Mouse (Mus musculus) midbrain, embryonic 10.5 days (tissue): ENCODE data around the gene Sgpp1. TPM values are rescaled to one million over a fixed set of nuclear protein-coding genes. Genes with fewer than 3 reads are reported as not detected.
A peak's percentile ranks its signal among the peaks of the same experiment; 100 is the strongest.
"Not testable (repeated sequence)": the region's sequence is repeated elsewhere in the genome, so short reads cannot be mapped to it uniquely, and the experiment has no call there.

Experiments
- DNase-seq: peaks from one replicate; pipeline ENCODE4 v3.0.0-alpha.2; 2017; ENCODE audit warnings: low spot score
- H3K27ac ChIP-seq: fragments of 300-500 bp; sonication (generic); replicated peaks from 2 replicates; pipeline ENCODE4 v1.5.1; 2016; ENCODE audit warnings: mild to moderate bottlenecking
- H3K27me3 ChIP-seq: fragments of 300-500 bp; sonication (generic); 2 replicates; pipeline ENCODE4 v1.6.1; 2016; ENCODE audit warnings: low read depth, mild to moderate bottlenecking; ENCODE audit not compliant: poor library complexity, severe bottlenecking
- H3K36me3 ChIP-seq: fragments of 300-500 bp; sonication (generic); 2 replicates; pipeline ENCODE4 v1.6.1; 2016; ENCODE audit warnings: mild to moderate bottlenecking, moderate library complexity
- H3K4me1 ChIP-seq: fragments of 300-500 bp; sonication (generic); 2 replicates; pipeline ENCODE4 v1.6.1; 2016
- H3K4me3 ChIP-seq: fragments of 300-500 bp; sonication (generic); 2 replicates; pipeline ENCODE4 v1.5.1; 2016; ENCODE audit warnings: mild to moderate bottlenecking, moderate library complexity
- H3K9me3 ChIP-seq: fragments of 300-500 bp; sonication (generic); replicated peaks from 2 replicates; pipeline ENCODE4 v1.6.1; 2016; ENCODE audit warnings: mild to moderate bottlenecking
- WGBS: fragments of 180-500 bp; shearing (Covaris S2); methylation state at CpG from one replicate; pipeline ENCODE4 v1.1.7; 2016; 5-methylcytosine and 5-hydroxymethylcytosine counted together
- polyA plus RNA-seq: library from polyadenylated mRNA; unstranded; fragments of >200 nt; fragmentation: Nextera tagmentation; extraction: Ambion mirVana; gene quantifications from 2 replicates; pipeline ENCODE4 v1.2.1, GENCODE M21; 2016

Sgpp1 gene
- polyA plus RNA-seq, 1 experiment from 2014 or later = 5.5 TPM

GRCm38 (mm10) chr12:75702739-75703122, 32.8 kb downstream of the Sgpp1 start:
- H3K27ac ChIP-seq = no peak overlapping the region
- H3K36me3 ChIP-seq = no peaks in the 10 kb centered on the region
- H3K27me3 ChIP-seq = no peaks in the 10 kb centered on the region
- 0 out of 2 replicates have a peak, but pooled peaks cover 3% of the 10 kb centered on the region for H3K9me3 ChIP-seq
- H3K4me1 ChIP-seq = peaks cover 13% of the 10 kb centered on the region
- 92% methylated on average over 3 of the region's 3 CpGs for WGBS
- no peak for DNase-seq
- no peak overlapping the region for H3K4me3 ChIP-seq

- no peaks in the 10 kb centered on the region for H3K36me3 ChIP-seq
- peak overlapping the region; percentile 21; the same call in 1 of the 2 replicates for H3K4me3 ChIP-seq
- H3K27me3 ChIP-seq = no peaks in the 10 kb centered on the region
- no peak for DNase-seq
- peaks cover 13% of the 10 kb centered on the region for H3K4me1 ChIP-seq
- 75% methylated on average over 14 of the region's 14 CpGs for WGBS
- H3K27ac ChIP-seq = peak overlapping the region; percentile 65
- 0 out of 2 replicates have a peak, but pooled peaks cover 3% of the 10 kb centered on the region for H3K9me3 ChIP-seq
These were observed 33.3 kb downstream of the Sgpp1 start for GRCm38 (mm10) chr12:75702084-75702738.

- H3K36me3 ChIP-seq = no peaks in the 10 kb centered on the region
- H3K27ac ChIP-seq = peak overlapping the region; percentile 65
- no peaks in the 10 kb centered on the region for H3K27me3 ChIP-seq
- 0 out of 2 replicates have a peak, but pooled peaks cover 3% of the 10 kb centered on the region for H3K9me3 ChIP-seq
- peaks cover 13% of the 10 kb centered on the region for H3K4me1 ChIP-seq
- H3K4me3 ChIP-seq = peak overlapping the region; percentile 21
- peak; percentile 39 for DNase-seq
- WGBS = 44% methylated on average over 21 of the region's 21 CpGs
These were observed 34.1 kb downstream of the Sgpp1 start for GRCm38 (mm10) chr12:75701173-75702083.

- Histone ChIP-seq H3K36me3 (no peaks in the 10 kb centered on the region), H3K4me1 (peaks cover 13% of the 10 kb centered on the region), H3K4me3 (no peak overlapping the region), H3K27ac (no peak overlapping the region), H3K27me3 (no peaks in the 10 kb centered on the region), H3K9me3 (0 out of 2 replicates have a peak, but pooled peaks cover 3% of the 10 kb centered on the region)
- WGBS = 90% methylated on average over 3 of the region's 3 CpGs
- DNase-seq = no peak
These were observed 36.8 kb downstream of the Sgpp1 start for GRCm38 (mm10) chr12:75698692-75699091.

- not testable (repeated sequence) for H3K4me1 ChIP-seq, H3K4me3 ChIP-seq, H3K9me3 ChIP-seq, H3K27me3 ChIP-seq, DNase-seq, H3K36me3 ChIP-seq, H3K27ac ChIP-seq
- WGBS = 100% methylated on average over 1 of the region's 1 CpGs
These were observed 39.7 kb downstream of the Sgpp1 start for GRCm38 (mm10) chr12:75695845-75696244.

GRCm38 (mm10) chr12:75689003-75689402, 46.5 kb downstream of the Sgpp1 start:
- Histone ChIP-seq H3K9me3 (no peaks in the 10 kb centered on the region; the same call in 1 of the 2 replicates), H3K27me3 (no peaks in the 10 kb centered on the region), H3K36me3 (no peaks in the 10 kb centered on the region), H3K27ac (no peak overlapping the region), H3K4me1 (no peaks in the 10 kb centered on the region), H3K4me3 (no peak overlapping the region)
- 85% methylated on average over 2 of the region's 2 CpGs for WGBS
- no peak for DNase-seq

GRCm38 (mm10) chr12:75687314-75687713, 48.2 kb downstream of the Sgpp1 start:
- Histone ChIP-seq H3K9me3 (no peaks in the 10 kb centered on the region; the same call in 1 of the 2 replicates), H3K36me3 (no peaks in the 10 kb centered on the region), H3K4me1 (no peaks in the 10 kb centered on the region), H3K4me3 (no peak overlapping the region), H3K27me3 (no peaks in the 10 kb centered on the region), H3K27ac (no peak overlapping the region)
- WGBS = 82% methylated on average over 4 of the region's 4 CpGs
- DNase-seq = no peak

- WGBS = 92% methylated on average over 4 of the region's 4 CpGs
- DNase-seq, H3K27ac ChIP-seq, H3K27me3 ChIP-seq, H3K4me3 ChIP-seq, H3K36me3 ChIP-seq, H3K9me3 ChIP-seq, H3K4me1 ChIP-seq: not testable (repeated sequence)
These were observed 51.5 kb downstream of the Sgpp1 start for GRCm38 (mm10) chr12:75684026-75684425.

GRCm38 (mm10) chr12:75683598-75683997, 51.9 kb downstream of the Sgpp1 start:
- Histone ChIP-seq H3K4me1 (no peaks in the 10 kb centered on the region), H3K27ac (no peak overlapping the region), H3K27me3 (no peaks in the 10 kb centered on the region), H3K36me3 (no peaks in the 10 kb centered on the region), H3K4me3 (no peak overlapping the region), H3K9me3 (no peaks in the 10 kb centered on the region)
- no peak for DNase-seq
- whole genome bisulfite sequencing = 95% methylated on average over 4 of the region's 4 CpGs

- H3K4me3 ChIP-seq = no peak overlapping the region
- no peaks in the 10 kb centered on the region for H3K27me3 ChIP-seq
- H3K9me3 ChIP-seq = no peaks in the 10 kb centered on the region
- no peaks in the 10 kb centered on the region for H3K36me3 ChIP-seq
- H3K4me1 ChIP-seq = no peaks in the 10 kb centered on the region
- 80% methylated on average over 2 of the region's 2 CpGs for WGBS
- DNase-seq = no peak
- no peak overlapping the region for H3K27ac ChIP-seq
These were observed 52.7 kb downstream of the Sgpp1 start for GRCm38 (mm10) chr12:75682842-75683241.

GRCm38 (mm10) chr12:75681101-75681500, 54.4 kb downstream of the Sgpp1 start:
- 82% methylated on average over 4 of the region's 4 CpGs for WGBS
- Histone ChIP-seq H3K27me3 (no peaks in the 10 kb centered on the region), H3K4me3 (no peak overlapping the region), H3K4me1 (no peaks in the 10 kb centered on the region), H3K9me3 (no peaks in the 10 kb centered on the region), H3K36me3 (no peaks in the 10 kb centered on the region), H3K27ac (no peak overlapping the region)
- DNase-seq = no peak

- H3K9me3 ChIP-seq = no peaks in the 10 kb centered on the region
- DNase-seq = no peak
- WGBS = 99% methylated on average over 4 of the region's 4 CpGs
These were observed 57.1 kb downstream of the Sgpp1 start for GRCm38 (mm10) chr12:75678393-75678792.

GRCm38 (mm10) chr12:75672630-75673029, 62.9 kb downstream of the Sgpp1 start:
- H3K4me3 ChIP-seq = no peak overlapping the region
- H3K36me3 ChIP-seq = no peaks in the 10 kb centered on the region
- no peak overlapping the region for H3K27ac ChIP-seq
- H3K9me3 ChIP-seq = no peaks in the 10 kb centered on the region
- H3K4me1 ChIP-seq = peaks cover 27% of the 10 kb centered on the region
- 90% methylated on average over 4 of the region's 4 CpGs for WGBS
- no peaks in the 10 kb centered on the region for H3K27me3 ChIP-seq
- no peak for DNase-seq

More at GRCm38 (mm10) chr12:75678393-75678792, 57.1 kb downstream of the Sgpp1 start:
- Histone ChIP-seq H3K36me3 (no peaks in the 10 kb centered on the region), H3K4me1 (no peaks in the 10 kb centered on the region), H3K27me3 (no peaks in the 10 kb centered on the region), H3K27ac (no peak overlapping the region), H3K4me3 (no peak overlapping the region)
